Mouse (Mus musculus) heart, adult 2 months (tissue): ENCODE data around the gene Socs3.

Experiments
- CTCF ChIP-seq: fragments of 200-600 bp; IDR thresholded peaks from 2 replicates; pipeline ENCODE4 v1.8.1; 2022; ENCODE audit warnings: antibody characterized with exemption, mild to moderate bottlenecking, moderate library complexity
- EP300 ChIP-seq: fragments of 200-500 bp; IDR thresholded peaks from 2 replicates; pipeline ENCODE4 v1.6.1; 2011; ENCODE audit warnings: low read depth, low read length, control low read depth; ENCODE audit not compliant: insufficient read depth
- POLR2A ChIP-seq: fragments of 200-500 bp; IDR thresholded peaks from 2 replicates; pipeline ENCODE4 v1.6.1; 2011; ENCODE audit warnings: mild to moderate bottlenecking, low read depth, low read length, control low read depth; ENCODE audit not compliant: insufficient read depth

- TF ChIP-seq CTCF (no peak), POLR2A (no peak), EP300 (no peak)
Observed at GRCm38 (mm10) chr11:117941325-117941834, 28.5 kb downstream of the Socs3 start.
